Mouse (Mus musculus) adrenal gland, postnatal 25 days (tissue): ENCODE data around the gene Cd300c2. TPM values are rescaled to one million over a fixed set of nuclear protein-coding genes. Genes with fewer than 3 reads are reported as not detected.
"Not testable (repeated sequence)": the region's sequence is repeated elsewhere in the genome, so short reads cannot be mapped to it uniquely, and the experiment has no call there.

Experiments
- DNase-seq: peaks from one replicate; pipeline ENCODE4 v3.0.0; 2021; ENCODE audit warnings: mixed read lengths
- long read RNA-seq: library from polyadenylated mRNA; stranded (forward); transcript quantifications from one replicate; pipeline ENCODE4 v2.0.0, GENCODE M21; 2021
- total RNA-seq: library from RNA; stranded (reverse); gene quantifications from 2 replicates; pipeline ENCODE4 v1.2.3, GENCODE M21; 2021

The Cd300c2 gene
- 1.5 and 2.2 TPM in 2 replicates for total RNA-seq
- long read RNA-seq, partial matches to known transcripts, result 2 of 2 reads
- long read RNA-seq, other reads (novel, unspliced or antisense), result 0 of 2 reads

- DNase-seq, result no peak
Measured at GRCm38 (mm10) chr11:115001474-115002040, at the start of gene Cd300c2. Gene Cd300c2 (minus strand): TSS chr11:115001880.

GRCm38 (mm10) chr11:115049282-115049895 lies 47.7 kb upstream of the Cd300c2 start:
- no peak for DNase-seq

- no peak for DNase-seq
Measured at GRCm38 (mm10) chr11:115048259-115048658, 46.6 kb upstream of the Cd300c2 start, which contains the start of gene Cd300ld3. Gene Cd300ld3 (minus strand): TSS chr11:115048409.

- DNase-seq, result not testable (repeated sequence)
Measured at GRCm38 (mm10) chr11:115037669-115038068, 36.0 kb upstream of the Cd300c2 start, which contains the start of gene Cd300ld5. Gene Cd300ld5 (minus strand): TSS chr11:115037769.

- DNase-seq, result not testable (repeated sequence)
Measured at GRCm38 (mm10) chr11:115026912-115027311, 25.2 kb upstream of the Cd300c2 start, which contains the start of gene Cd300ld4. Gene Cd300ld4 (minus strand): TSS chr11:115027012.

GRCm38 (mm10) chr11:115016093-115016492 lies 14.4 kb upstream of the Cd300c2 start, which contains the start of gene Cd300ld2:
Gene Cd300ld2 (minus strand): TSS chr11:115016193.
- not testable (repeated sequence) for DNase-seq

- DNase-seq, result no peak
Measured at GRCm38 (mm10) chr11:115004070-115004469, 2.4 kb upstream of the Cd300c2 start.

- DNase-seq, result no peak
Measured at GRCm38 (mm10) chr11:114989793-114990192, 11.9 kb downstream of the Cd300c2 start, which contains the start of gene Cd300ld. Gene Cd300ld (minus strand): TSS chr11:114989922.

- DNase-seq, result no peak
Measured at GRCm38 (mm10) chr11:114981866-114982265, 19.8 kb downstream of the Cd300c2 start.

- DNase-seq, result no peak
Measured at GRCm38 (mm10) chr11:114972726-114973125, 29.0 kb downstream of the Cd300c2 start.

GRCm38 (mm10) chr11:114968752-114969207 lies 32.9 kb downstream of the Cd300c2 start, which contains the start of gene Cd300c:
Gene Cd300c (minus strand): TSS chr11:114969157.
- no peak for DNase-seq

GRCm38 (mm10) chr11:114965182-114965828 lies 36.4 kb downstream of the Cd300c2 start:
- no peak for DNase-seq

GRCm38 (mm10) chr11:114960369-114960768 lies 41.3 kb downstream of the Cd300c2 start:
- DNase-seq, result no peak

Other genes starting within 250 kb of the Cd300c2 start
- gene Kif19a, start 236.5 kb downstream of the Cd300c2 start, total RNA-seq, result 0.43 TPM in 1 of 2 replicates, not detected in the other
- not detected in 2 replicates for gene Btbd17, start 205.9 kb downstream of the Cd300c2 start, total RNA-seq
- not detected in 2 replicates for gene Gpr142, start 203.0 kb downstream of the Cd300c2 start, total RNA-seq
- gene Gprc5c, start 150.7 kb downstream of the Cd300c2 start, total RNA-seq, result 5.4 and 13.9 TPM in 2 replicates
- gene Cd300a, start 111.8 kb downstream of the Cd300c2 start, total RNA-seq, result 0.76 and 0.95 TPM in 2 replicates
- gene Cd300lb, start 67.5 kb downstream of the Cd300c2 start, total RNA-seq, result 0.57 and 0.64 TPM in 2 replicates
- gene Cd300c, start 32.7 kb downstream of the Cd300c2 start, total RNA-seq, result not detected in 2 replicates
- 0.48 and 0.58 TPM in 2 replicates for gene Cd300ld, start 12.0 kb downstream of the Cd300c2 start, total RNA-seq
- not detected in 2 replicates for gene Cd300ld2, start 14.3 kb upstream of the Cd300c2 start, total RNA-seq
- not detected in 2 replicates for gene Cd300ld4, start 25.1 kb upstream of the Cd300c2 start, total RNA-seq
- gene Cd300ld5, start 35.9 kb upstream of the Cd300c2 start, total RNA-seq, result 3.5 TPM in 1 of 2 replicates, not detected in the other
- gene Cd300ld3, start 46.5 kb upstream of the Cd300c2 start, total RNA-seq, result 2.3 and 4.2 TPM in 2 replicates
- gene Cd300e, start 60.3 kb upstream of the Cd300c2 start, total RNA-seq, result 0.33 TPM in 1 of 2 replicates, not detected in the other
- gene Rab37, start 89.6 kb upstream of the Cd300c2 start, total RNA-seq, result 0.58 and 0.76 TPM in 2 replicates
- gene Cd300lf, start 132.1 kb upstream of the Cd300c2 start, total RNA-seq, result 0.55 and 0.62 TPM in 2 replicates
- 17.5 and 18.1 TPM in 2 replicates for gene Slc9a3r1, start 161.5 kb upstream of the Cd300c2 start, total RNA-seq
- 19.9 and 22.3 TPM in 2 replicates for gene Tmem104, start 185.6 kb upstream of the Cd300c2 start, total RNA-seq
- 37.3 and 38.1 TPM in 2 replicates for gene Nat9, start 186.0 kb upstream of the Cd300c2 start, total RNA-seq